Mouse (Mus musculus): ENCODE measurements at regions not wholly inside any gene's neighbourhood (a gene's known extent, or its start where the extent isn't known, plus 50 kb on each side); places are given as distances from the start of the nearest gene placed in this dataset.
A peak's percentile ranks its signal among the peaks of the same experiment; 100 is the strongest.

- H3K9me3 ChIP-seq (replicated peaks; ENCODE audit: control insufficient read depth, low read length), result no peaks in the 10 kb centered on the region
- WGBS, result 91% methylated on average over 2 of the region's 2 CpGs
- no peak overlapping the region for H3K4me2 ChIP-seq (ENCODE audit: low read length)
- no peak for DNase-seq (ENCODE audit: low spot score)
- H3K4me1 ChIP-seq (ENCODE audit: control insufficient read depth, insufficient read depth, low read length), result no peaks in the 10 kb centered on the region
- no peaks in the 10 kb centered on the region for H3K27me3 ChIP-seq (replicated peaks; ENCODE audit: control insufficient read depth, insufficient read depth, low read length)
- H3K36me3 ChIP-seq (ENCODE audit: control insufficient read depth, insufficient read depth, low read length), result no peaks in the 10 kb centered on the region
- no peak for ATAC-seq
- no peak overlapping the region for H3K4me3 ChIP-seq (ENCODE audit: low read depth, low read length)
- H3K9ac ChIP-seq (ENCODE audit: low read length), result no peak overlapping the region
- H3K27ac ChIP-seq (ENCODE audit: low read depth, low read length), result no peak overlapping the region
Observed at GRCm38 (mm10) chr2:95378296-95378695, 939.7 kb upstream of the Lrrc4c start.

GRCm38 (mm10) chr2:95376479-95376878 is 938.5 kb upstream of the Api5 start:
- Histone ChIP-seq H3K9me3 (replicated peaks; ENCODE audit: control insufficient read depth, low read length) (no peaks in the 10 kb centered on the region), H3K27me3 (replicated peaks; ENCODE audit: control insufficient read depth, insufficient read depth, low read length) (no peaks in the 10 kb centered on the region), H3K9ac (ENCODE audit: low read length) (no peak overlapping the region), H3K27ac (ENCODE audit: low read depth, low read length) (no peak overlapping the region), H3K36me3 (ENCODE audit: control insufficient read depth, insufficient read depth, low read length) (no peaks in the 10 kb centered on the region), H3K4me3 (ENCODE audit: low read depth, low read length) (no peak overlapping the region), H3K4me1 (ENCODE audit: control insufficient read depth, insufficient read depth, low read length) (no peaks in the 10 kb centered on the region), H3K4me2 (ENCODE audit: low read length) (no peak overlapping the region)
- WGBS, result 12% methylated on average over 6 of the region's 6 CpGs
- ATAC-seq (peak; percentile 68), DNase-seq (ENCODE audit: low spot score) (peak; percentile 71)

- Histone ChIP-seq H3K4me3 (ENCODE audit: low read depth, low read length) (no peak overlapping the region), H3K9ac (ENCODE audit: low read length) (no peak overlapping the region), H3K27ac (ENCODE audit: low read depth, low read length) (no peak overlapping the region), H3K4me2 (ENCODE audit: low read length) (no peak overlapping the region), H3K36me3 (ENCODE audit: control insufficient read depth, insufficient read depth, low read length) (no peaks in the 10 kb centered on the region), H3K27me3 (replicated peaks; ENCODE audit: control insufficient read depth, insufficient read depth, low read length) (no peaks in the 10 kb centered on the region), H3K4me1 (ENCODE audit: control insufficient read depth, insufficient read depth, low read length) (no peaks in the 10 kb centered on the region), H3K9me3 (replicated peaks; ENCODE audit: control insufficient read depth, low read length) (no peaks in the 10 kb centered on the region)
- 63% methylated on average over 1 of the region's 1 CpGs for WGBS
- ATAC-seq (no peak), DNase-seq (ENCODE audit: low spot score) (no peak)
Observed at GRCm38 (mm10) chr2:95366824-95367715, 929.1 kb upstream of the Api5 start.

Measured in forebrain, embryonic 14.5 days (tissue).